Mouse (Mus musculus) colon, adult 2 months (tissue): ENCODE results near the gene Sycp3. TPM values are rescaled to one million over a fixed set of nuclear protein-coding genes. Genes with fewer than 3 reads are reported as not detected.

ENCODE experiments used
- polyA plus RNA-seq: library from polyadenylated mRNA; depleted of rRNA; stranded (reverse); fragments of >200 nt; gene quantifications from 2 replicates; pipeline ENCODE4 v1.2.3, GENCODE M21; 2012; rRNA removed

Sycp3 gene
- polyA plus RNA-seq = not detected in 2 replicates

DNA sequence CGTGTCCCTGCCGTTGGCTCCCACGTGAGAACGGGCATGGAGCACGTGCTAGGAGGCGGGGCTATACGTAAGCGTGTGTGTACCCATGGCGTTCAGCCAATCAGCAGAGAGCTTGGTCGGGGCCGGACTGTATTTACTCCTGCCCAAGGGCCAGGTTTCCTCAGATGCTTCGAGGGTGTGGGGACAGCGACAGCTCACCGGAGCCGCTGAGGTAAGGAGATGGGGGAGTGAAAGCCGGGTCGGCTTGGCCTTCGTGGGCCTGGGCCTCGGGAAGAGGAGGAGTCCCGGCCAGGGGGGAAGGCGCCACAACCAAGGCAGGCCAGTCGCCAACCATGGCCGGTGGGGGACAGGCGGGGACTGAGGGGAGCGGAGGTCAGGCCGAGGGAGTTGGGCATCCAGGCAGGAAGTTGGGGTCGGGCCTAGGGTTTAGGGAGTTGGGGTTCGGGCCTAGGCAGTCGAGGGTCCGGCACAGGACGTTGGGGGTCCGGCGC is at the start of gene Sycp3:
TSS of gene Sycp3 (plus strand) at position 68 of the 491 bp plus-strand sequence.

DNA sequence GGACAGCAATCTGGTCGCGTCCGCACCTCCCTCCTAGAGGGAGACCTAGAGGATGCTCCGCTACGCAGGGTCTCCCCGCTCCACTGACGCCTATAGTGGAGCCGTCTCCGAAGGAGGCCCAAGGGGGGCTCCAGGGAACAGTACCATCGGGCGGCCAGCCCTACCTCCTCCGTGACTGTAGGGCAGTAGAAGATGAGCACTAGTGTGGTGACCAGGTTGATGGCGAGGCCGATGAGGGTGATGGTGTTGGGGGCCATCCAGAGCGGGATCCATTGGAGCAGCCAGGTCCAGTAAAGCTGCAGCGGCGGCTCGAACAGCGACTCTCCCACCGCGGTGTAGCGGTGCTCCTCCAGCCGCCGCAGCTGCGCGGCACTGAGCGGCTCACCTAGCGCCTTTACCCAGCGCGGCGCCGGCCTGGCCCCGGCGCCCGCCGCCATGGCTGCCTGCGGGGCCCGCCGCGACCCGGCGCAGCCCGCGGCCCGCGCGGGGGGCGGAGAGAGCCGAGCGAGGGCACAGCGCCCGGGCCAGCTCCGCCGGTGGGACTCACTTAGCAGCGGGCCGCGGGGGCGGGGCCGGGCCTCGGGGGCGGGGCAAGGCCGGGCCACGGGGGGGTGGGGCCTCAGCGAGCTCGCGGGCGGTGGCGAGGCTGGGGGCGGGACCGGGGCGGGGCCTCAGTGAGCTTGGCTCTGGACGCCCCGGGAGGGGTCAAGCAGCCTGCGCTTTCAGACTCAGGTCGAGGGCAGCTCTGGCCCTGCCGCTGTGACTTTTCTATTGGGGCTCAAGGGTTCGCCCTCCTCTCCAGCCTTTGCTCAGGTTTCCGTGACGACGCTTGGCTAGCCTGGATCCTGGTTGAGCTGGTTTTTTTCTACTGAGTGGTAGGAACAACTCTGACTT is 44.3 kb downstream of the Sycp3 start, which contains the start of gene Chpt1:
TSS of gene Chpt1 (minus strand) at position 653 of the 894 bp plus-strand sequence.

Other genes starting within 250 kb of the Sycp3 start
- gene Dram1, start 80.5 kb upstream of the Sycp3 start, polyA plus RNA-seq = 5.4 and 6.7 TPM in 2 replicates
- 7.1 and 8.7 TPM in 2 replicates for gene Gnptab, start 80.4 kb upstream of the Sycp3 start, polyA plus RNA-seq
- gene Chpt1, start 44.5 kb downstream of the Sycp3 start, polyA plus RNA-seq = 98.8 and 107 TPM in 2 replicates
- gene Mybpc1, start 145.6 kb downstream of the Sycp3 start, polyA plus RNA-seq = not detected in 2 replicates
- 0.07 TPM in 1 of 2 replicates, not detected in the other for gene Spic, start 225.4 kb downstream of the Sycp3 start, polyA plus RNA-seq